Mouse (Mus musculus): ENCODE data around the gene Zbtb20. TPM values are rescaled to one million over a fixed set of nuclear protein-coding genes. Genes with fewer than 3 reads are reported as not detected.
A peak's percentile ranks its signal among the peaks of the same experiment; 100 is the strongest.

Gene Zbtb20
- polyA plus RNA-seq, 1 experiment from 2014 or later, result 21.8 TPM

DNA sequence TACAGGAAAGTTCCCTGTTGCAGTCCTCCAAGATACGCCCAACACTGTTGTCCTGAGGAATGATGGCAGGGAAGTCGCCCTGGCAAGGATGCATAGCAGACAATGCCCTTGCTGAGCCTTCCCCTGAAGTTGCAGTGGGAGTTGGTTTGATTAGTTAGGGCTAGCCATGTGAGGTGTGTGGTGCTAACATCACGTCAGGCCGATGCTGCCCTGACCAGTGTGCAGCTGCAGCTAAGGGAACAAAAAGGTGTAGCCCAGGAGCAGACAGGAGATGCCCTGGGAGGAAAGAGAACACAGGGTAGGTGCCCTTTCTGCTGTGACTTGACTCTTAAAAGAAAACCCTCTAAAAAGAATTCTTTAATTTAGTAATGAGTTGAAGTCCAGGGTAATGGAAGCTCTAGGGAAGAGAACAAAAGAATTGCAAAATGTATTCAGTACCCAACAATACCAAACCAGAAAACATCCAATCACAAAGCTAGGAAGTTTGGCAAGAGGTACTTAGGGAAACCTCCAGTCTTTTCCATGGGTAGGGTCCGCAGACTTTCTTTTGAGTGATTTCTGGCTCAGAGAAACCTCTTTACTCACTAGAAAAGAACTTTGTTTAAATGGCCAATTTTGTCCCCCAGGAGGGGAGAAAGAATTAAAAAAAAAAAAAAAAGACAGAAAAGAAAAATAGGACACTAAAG is 747.8 kb downstream of the Zbtb20 start:
- Histone ChIP-seq H3K36me3 (ENCODE audit: control insufficient read depth, insufficient read depth, low read length) (no peaks in the 10 kb centered on the region), H3K4me1 (replicated peaks; ENCODE audit: control insufficient read depth, insufficient read depth, low read length) (no peaks in the 10 kb centered on the region), H3K4me2 (ENCODE audit: low read depth, low read length) (no peak overlapping the region), H3K27ac (ENCODE audit: low read length) (no peak overlapping the region), H3K27me3 (ENCODE audit: control insufficient read depth, insufficient read depth, low read depth, low read length) (no peaks in the 10 kb centered on the region), H3K9me3 (ENCODE audit: control insufficient read depth, low read length) (no peaks in the 10 kb centered on the region), H3K9ac (ENCODE audit: low read length) (no peak overlapping the region), H3K4me3 (ENCODE audit: low read length) (no peak overlapping the region)
- 80% methylated on average over 5 of the region's 5 CpGs for WGBS
- ATAC-seq (ENCODE audit: low read depth), result no peak

GRCm38 (mm10) chr16:43624876-43625275 is 749.2 kb downstream of the Zbtb20 start:
- H3K27me3 ChIP-seq (ENCODE audit: control insufficient read depth, insufficient read depth, low read depth, low read length), result no peaks in the 10 kb centered on the region
- H3K4me2 ChIP-seq (ENCODE audit: low read depth, low read length), result no peak overlapping the region
- ATAC-seq (ENCODE audit: low read depth), result no peak
- no peaks in the 10 kb centered on the region for H3K4me1 ChIP-seq (replicated peaks; ENCODE audit: control insufficient read depth, insufficient read depth, low read length)
- no peak overlapping the region for H3K27ac ChIP-seq (ENCODE audit: low read length)
- H3K9ac ChIP-seq (ENCODE audit: low read length), result no peak overlapping the region
- WGBS, result 45% methylated on average over 4 of the region's 4 CpGs
- H3K4me3 ChIP-seq (ENCODE audit: low read length), result no peak overlapping the region
- H3K36me3 ChIP-seq (ENCODE audit: control insufficient read depth, insufficient read depth, low read length), result no peaks in the 10 kb centered on the region
- H3K9me3 ChIP-seq (ENCODE audit: control insufficient read depth, low read length), result no peaks in the 10 kb centered on the region

GRCm38 (mm10) chr16:43625289-43625688 is 749.6 kb downstream of the Zbtb20 start:
- Histone ChIP-seq H3K9me3 (ENCODE audit: control insufficient read depth, low read length) (no peaks in the 10 kb centered on the region), H3K9ac (ENCODE audit: low read length) (no peak overlapping the region), H3K27ac (ENCODE audit: low read length) (no peak overlapping the region), H3K36me3 (ENCODE audit: control insufficient read depth, insufficient read depth, low read length) (no peaks in the 10 kb centered on the region), H3K4me3 (ENCODE audit: low read length) (no peak overlapping the region), H3K4me1 (replicated peaks; ENCODE audit: control insufficient read depth, insufficient read depth, low read length) (no peaks in the 10 kb centered on the region), H3K27me3 (ENCODE audit: control insufficient read depth, insufficient read depth, low read depth, low read length) (no peaks in the 10 kb centered on the region), H3K4me2 (ENCODE audit: low read depth, low read length) (no peak overlapping the region)
- ATAC-seq (ENCODE audit: low read depth), result no peak
- WGBS, result 58% methylated on average over 2 of the region's 2 CpGs

GRCm38 (mm10) chr16:43625956-43626355 is 750.3 kb downstream of the Zbtb20 start:
- H3K4me1 ChIP-seq (replicated peaks; ENCODE audit: control insufficient read depth, insufficient read depth, low read length), result no peaks in the 10 kb centered on the region
- H3K4me3 ChIP-seq (ENCODE audit: low read length), result no peak overlapping the region
- 84% methylated on average over 5 of the region's 5 CpGs for WGBS
- ATAC-seq (ENCODE audit: low read depth), result no peak
- no peak overlapping the region for H3K27ac ChIP-seq (ENCODE audit: low read length)
- no peak overlapping the region for H3K4me2 ChIP-seq (ENCODE audit: low read depth, low read length)
- no peaks in the 10 kb centered on the region for H3K9me3 ChIP-seq (ENCODE audit: control insufficient read depth, low read length)
- no peak overlapping the region for H3K9ac ChIP-seq (ENCODE audit: low read length)
- H3K27me3 ChIP-seq (ENCODE audit: control insufficient read depth, insufficient read depth, low read depth, low read length), result no peaks in the 10 kb centered on the region
- no peaks in the 10 kb centered on the region for H3K36me3 ChIP-seq (ENCODE audit: control insufficient read depth, insufficient read depth, low read length)

- 71% methylated on average over 5 of the region's 5 CpGs for WGBS
Observed at GRCm38 (mm10) chr16:43628662-43629061, 753.0 kb downstream of the Zbtb20 start.

DNA sequence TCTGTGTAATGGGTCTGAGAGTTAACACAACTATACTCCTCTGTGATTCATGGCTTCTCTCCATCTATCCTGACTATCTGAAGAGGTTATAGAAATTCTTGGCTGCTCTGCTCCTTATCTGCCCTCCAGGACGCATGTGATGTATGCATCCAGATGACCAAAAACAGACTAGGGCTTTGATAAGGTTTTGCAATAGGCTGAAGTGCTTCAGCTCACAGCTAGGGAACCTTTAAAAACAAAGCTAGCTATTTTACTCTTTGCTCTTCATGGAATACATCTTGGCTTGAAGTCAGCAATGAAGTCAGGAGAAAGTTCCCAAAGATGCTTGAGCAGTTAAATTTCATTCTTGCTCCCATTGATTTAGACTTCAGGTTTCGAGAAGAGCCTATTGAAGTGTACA is 756.1 kb downstream of the Zbtb20 start:
- Histone ChIP-seq H3K9me3 (ENCODE audit: control insufficient read depth, low read length) (no peaks in the 10 kb centered on the region), H3K4me1 (replicated peaks; ENCODE audit: control insufficient read depth, insufficient read depth, low read length) (no peaks in the 10 kb centered on the region), H3K27ac (ENCODE audit: low read length) (no peak overlapping the region), H3K36me3 (ENCODE audit: control insufficient read depth, insufficient read depth, low read length) (no peaks in the 10 kb centered on the region), H3K4me2 (ENCODE audit: low read depth, low read length) (no peak overlapping the region), H3K9ac (ENCODE audit: low read length) (no peak overlapping the region), H3K4me3 (ENCODE audit: low read length) (no peak overlapping the region), H3K27me3 (ENCODE audit: control insufficient read depth, insufficient read depth, low read depth, low read length) (no peaks in the 10 kb centered on the region)
- no peak for ATAC-seq (ENCODE audit: low read depth)
- 66% methylated on average over 2 of the region's 2 CpGs for WGBS

More at GRCm38 (mm10) chr16:43628662-43629061, 753.0 kb downstream of the Zbtb20 start:
- H3K9ac ChIP-seq (ENCODE audit: low read length), result no peak overlapping the region
- H3K36me3 ChIP-seq (ENCODE audit: control insufficient read depth, insufficient read depth, low read length), result no peaks in the 10 kb centered on the region
- no peak overlapping the region for H3K4me2 ChIP-seq (ENCODE audit: low read depth, low read length)
- H3K4me1 ChIP-seq (replicated peaks; ENCODE audit: control insufficient read depth, insufficient read depth, low read length), result no peaks in the 10 kb centered on the region
- no peak overlapping the region for H3K27ac ChIP-seq (ENCODE audit: low read length)
- no peak for ATAC-seq (ENCODE audit: low read depth)
- H3K4me3 ChIP-seq (ENCODE audit: low read length), result no peak overlapping the region
- no peaks in the 10 kb centered on the region for H3K9me3 ChIP-seq (ENCODE audit: control insufficient read depth, low read length)
- H3K27me3 ChIP-seq (ENCODE audit: control insufficient read depth, insufficient read depth, low read depth, low read length), result no peaks in the 10 kb centered on the region

- ATAC-seq (ENCODE audit: low read depth), result no peak
- no peak overlapping the region for H3K4me2 ChIP-seq (ENCODE audit: low read depth, low read length)
- H3K9ac ChIP-seq (ENCODE audit: low read length), result no peak overlapping the region
- WGBS, result 86% methylated on average over 7 of the region's 7 CpGs
- no peak overlapping the region for H3K4me3 ChIP-seq (ENCODE audit: low read length)
- no peak overlapping the region for H3K27ac ChIP-seq (ENCODE audit: low read length)
- H3K9me3 ChIP-seq (ENCODE audit: control insufficient read depth, low read length), result no peaks in the 10 kb centered on the region
- H3K36me3 ChIP-seq (ENCODE audit: control insufficient read depth, insufficient read depth, low read length), result no peaks in the 10 kb centered on the region
- no peaks in the 10 kb centered on the region for H3K27me3 ChIP-seq (ENCODE audit: control insufficient read depth, insufficient read depth, low read depth, low read length)
- peaks cover 5% of the 10 kb centered on the region; the same call in 1 of the 2 replicates for H3K4me1 ChIP-seq (replicated peaks; ENCODE audit: control insufficient read depth, insufficient read depth, low read length)
Observed at GRCm38 (mm10) chr16:43634037-43634436, 758.4 kb downstream of the Zbtb20 start.

GRCm38 (mm10) chr16:43637241-43637640 is 761.6 kb downstream of the Zbtb20 start:
- Histone ChIP-seq H3K27me3 (ENCODE audit: control insufficient read depth, insufficient read depth, low read depth, low read length) (no peaks in the 10 kb centered on the region), H3K9me3 (ENCODE audit: control insufficient read depth, low read length) (no peaks in the 10 kb centered on the region), H3K27ac (ENCODE audit: low read length) (no peak overlapping the region), H3K36me3 (ENCODE audit: control insufficient read depth, insufficient read depth, low read length) (no peaks in the 10 kb centered on the region), H3K4me3 (ENCODE audit: low read length) (no peak overlapping the region), H3K4me1 (replicated peaks; ENCODE audit: control insufficient read depth, insufficient read depth, low read length) (peaks cover 5% of the 10 kb centered on the region; the same call in 1 of the 2 replicates), H3K9ac (ENCODE audit: low read length) (no peak overlapping the region), H3K4me2 (ENCODE audit: low read depth, low read length) (no peak overlapping the region)
- no peak for ATAC-seq (ENCODE audit: low read depth)
- 90% methylated on average over 8 of the region's 8 CpGs for WGBS

DNA sequence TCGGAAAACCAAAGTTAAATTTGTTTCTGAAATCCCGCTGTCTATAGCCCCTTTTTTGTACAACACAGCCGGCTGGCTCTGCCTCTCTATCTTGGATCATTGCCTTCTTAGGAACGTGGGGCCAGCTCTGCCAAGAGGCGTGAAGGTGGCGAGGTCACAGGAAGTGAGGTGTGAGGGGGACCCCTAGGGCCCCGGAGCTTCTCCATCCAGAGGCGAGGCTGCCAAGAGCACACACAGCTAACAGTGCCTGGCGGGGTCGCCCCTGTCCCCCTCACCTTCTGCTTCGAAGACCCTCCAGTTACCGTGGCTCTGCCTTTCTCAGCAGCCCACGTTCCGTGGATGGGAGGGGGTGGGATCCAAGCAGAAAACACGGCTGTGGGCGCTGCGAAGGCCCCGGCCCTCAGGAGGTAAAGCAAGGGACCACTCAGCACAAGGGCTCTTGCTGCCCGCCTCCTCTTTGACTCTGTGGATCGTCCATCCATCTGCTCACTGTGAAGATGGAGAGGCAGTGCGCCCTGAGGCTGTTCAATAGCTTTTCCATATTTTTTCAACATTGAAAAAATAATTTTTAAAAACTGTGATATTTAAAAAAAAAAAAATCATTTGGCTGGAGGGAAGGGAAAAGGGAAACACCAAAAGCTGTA is 762.8 kb downstream of the Zbtb20 start:
- H3K9ac ChIP-seq (ENCODE audit: low read length), result no peak overlapping the region
- H3K4me2 ChIP-seq (ENCODE audit: low read depth, low read length), result peak overlapping the region; percentile 34
- peak overlapping the region; percentile 39; the same call in 1 of the 2 replicates for H3K27ac ChIP-seq (ENCODE audit: low read length)
- no peaks in the 10 kb centered on the region for H3K9me3 ChIP-seq (ENCODE audit: control insufficient read depth, low read length)
- no peaks in the 10 kb centered on the region for H3K27me3 ChIP-seq (ENCODE audit: control insufficient read depth, insufficient read depth, low read depth, low read length)
- WGBS, result 47% methylated on average over 20 of the region's 21 CpGs
- no peaks in the 10 kb centered on the region for H3K36me3 ChIP-seq (ENCODE audit: control insufficient read depth, insufficient read depth, low read length)
- H3K4me1 ChIP-seq (replicated peaks; ENCODE audit: control insufficient read depth, insufficient read depth, low read length), result peaks cover 5% of the 10 kb centered on the region; the same call in 1 of the 2 replicates
- peak; percentile 71 for ATAC-seq (ENCODE audit: low read depth)
- peak overlapping the region; percentile 4 for H3K4me3 ChIP-seq (ENCODE audit: low read length)

Data from lung, embryonic 16.5 days (tissue).